Mouse (Mus musculus): ENCODE data around the gene Fam234a.

Gene Fam234a

GRCm38 (mm10) chr17:26243471-26244100 is 456 bp downstream of the Fam234a start:
- CTCF ChIA-PET = interaction anchor here (0.5 to 2.4 kb wide), 22 partner anchors 10 to 519 kb away, joined by 3 to 15 read pairs (median 4); partner anchors contain the start of genes Axin1 (in 1 of the 4), Decr2 (in 1 of the 4), Luc7l (in 1 of the 4) and Stub1 (in 1 of the 4)
- POLR2A ChIA-PET = interaction anchor here (0.6 to 6.4 kb wide), 41 partner anchors 9 to 1829 kb away, joined by 3 to 63 read pairs (median 4); partner anchors contain the start of genes Luc7l (in 4 of the 4), Axin1 (in 2 of the 4), Tmem8 (in 2 of the 4) and Arhgdig (in 1 of the 4)

GRCm38 (mm10) chr17:26240990-26241389 is 3.1 kb downstream of the Fam234a start:
- CTCF ChIA-PET = interaction anchor here in 2 of 4 experiments (0.7 to 1.2 kb wide), 5 partner anchors 11 to 151 kb away, joined by 3 to 7 read pairs (median 3); partner anchors contain the start of genes Decr2 (in 1 of the 2) and Luc7l (in 1 of the 2)

GRCm38 (mm10) chr17:26240120-26240790 is 3.8 kb downstream of the Fam234a start:
- CTCF ChIA-PET = interaction anchor here in 2 of 4 experiments (1.1 to 1.2 kb wide), 2 partner anchors 21 to 150 kb away, joined by 3 read pairs; partner anchors contain the start of gene Decr2 (in 1 of the 2)
- POLR2A ChIA-PET = interaction anchor here in 3 of 4 experiments (0.6 to 6.4 kb wide), 10 partner anchors 9 to 407 kb away, joined by 3 to 63 read pairs (median 4); partner anchors contain the start of genes Luc7l (in 2 of the 3), Mrpl28 (in 1 of the 3) and Stub1 (in 1 of the 3)

More at GRCm38 (mm10) chr17:26240990-26241389, 3.1 kb downstream of the Fam234a start:
- POLR2A ChIA-PET = interaction anchor here in 2 of 4 experiments (1.0 to 6.4 kb wide), 10 partner anchors 10 to 408 kb away, joined by 3 to 63 read pairs (median 4); partner anchors contain the start of genes Luc7l (in 2 of the 2), Mrpl28 (in 1 of the 2) and Stub1 (in 1 of the 2)

- ChIA-PET CTCF (no interaction called here), POLR2A (interaction anchor here in 3 of 4 experiments (0.6 to 6.4 kb wide), 4 partner anchors 11 to 14 kb away, joined by 3 to 63 read pairs (median 6); partner anchors contain the start of gene Luc7l (in 3 of the 3))
Measured at GRCm38 (mm10) chr17:26239551-26239950, 4.5 kb downstream of the Fam234a start.

- CTCF ChIA-PET = interaction anchor here in 2 of 4 experiments (0.7 to 0.8 kb wide), 2 partner anchors 193 to 295 kb away, joined by 3 to 4 read pairs; no protein-coding TSS in a partner anchor
- POLR2A ChIA-PET = interaction anchor here in 2 of 4 experiments (0.7 to 1.2 kb wide), 3 partner anchors 15 to 136 kb away, joined by 3 read pairs; partner anchors contain the start of gene Luc7l (in 1 of the 2)
Measured at GRCm38 (mm10) chr17:26237667-26238066, 6.4 kb downstream of the Fam234a start.

GRCm38 (mm10) chr17:26235077-26235815 is 8.8 kb downstream of the Fam234a start:
- CTCF ChIA-PET = interaction anchor here in 1 of 4 experiments (0.6 kb wide), 1 partner anchor 216 kb away, joined by 3 read pairs; no protein-coding TSS in a partner anchor
- POLR2A ChIA-PET = interaction anchor here in 2 of 4 experiments (0.7 to 2.0 kb wide), 2 partner anchors 17 to 157 kb away, joined by 3 to 6 read pairs; partner anchors contain the start of gene Luc7l (in 1 of the 2)

GRCm38 (mm10) chr17:26234386-26234785 is 9.7 kb downstream of the Fam234a start:
- POLR2A ChIA-PET = no interaction called here
- CTCF ChIA-PET = interaction anchor here in 1 of 4 experiments (0.6 kb wide), 1 partner anchor 217 kb away, joined by 3 read pairs; no protein-coding TSS in a partner anchor

GRCm38 (mm10) chr17:26232863-26233262 is 11.2 kb downstream of the Fam234a start:
- CTCF ChIA-PET = interaction anchor here (0.6 to 1.7 kb wide), 29 partner anchors 9 to 1579 kb away, joined by 3 to 11 read pairs (median 4); partner anchors contain the start of genes Arhgdig (in 2 of the 4), Axin1 (in 1 of the 4), Decr2 (in 1 of the 4) and Fam234a (in 1 of the 4)
- POLR2A ChIA-PET = interaction anchor here in 3 of 4 experiments (0.6 to 2.7 kb wide), 11 partner anchors 11 to 399 kb away, joined by 3 to 22 read pairs (median 4); partner anchors contain the start of genes Fam234a (in 2 of the 3) and Luc7l (in 1 of the 3)

GRCm38 (mm10) chr17:26231156-26231555 is 12.9 kb downstream of the Fam234a start:
- ChIA-PET CTCF (interaction anchor here (0.5 to 1.8 kb wide), 13 partner anchors 9 to 1270 kb away, joined by 3 to 9 read pairs (median 4); partner anchors contain the start of gene Fam234a (in 2 of the 4)), POLR2A (interaction anchor here in 3 of 4 experiments (0.6 to 2.7 kb wide), 25 partner anchors 10 to 399 kb away, joined by 3 to 22 read pairs (median 3); partner anchors contain the start of genes Fam234a (in 2 of the 3), Arhgdig (in 1 of the 3), Axin1 (in 1 of the 3) and Decr2 (in 1 of the 3))

GRCm38 (mm10) chr17:26229776-26230175 is 14.3 kb downstream of the Fam234a start:
- ChIA-PET CTCF (interaction anchor here in 1 of 4 experiments (0.6 kb wide), 1 partner anchor 135 kb away, joined by 4 read pairs; no protein-coding TSS in a partner anchor), POLR2A (interaction anchor here in 3 of 4 experiments (0.7 to 2.3 kb wide), 4 partner anchors 23 to 974 kb away, joined by 3 to 16 read pairs (median 3); partner anchors contain the start of genes Decr2 (in 1 of the 3) and Luc7l (in 1 of the 3))

- POLR2A ChIA-PET = interaction anchor here in 3 of 4 experiments (0.6 to 1.7 kb wide), 13 partner anchors 12 to 175 kb away, joined by 3 to 5 read pairs (median 3); partner anchors contain the start of genes Luc7l (in 2 of the 3), Arhgdig (in 1 of the 3) and Fam234a (in 1 of the 3)
Measured at GRCm38 (mm10) chr17:26225150-26225549, 18.9 kb downstream of the Fam234a start.

GRCm38 (mm10) chr17:26221508-26221907 is 22.5 kb downstream of the Fam234a start:
- CTCF ChIA-PET = interaction anchor here in 3 of 4 experiments (0.6 to 2.3 kb wide), 3 partner anchors 10 to 31 kb away, joined by 3 to 6 read pairs (median 3); partner anchors contain the start of gene Luc7l (in 1 of the 3)
- POLR2A ChIA-PET = interaction anchor here in 2 of 4 experiments (0.6 to 1.8 kb wide), 4 partner anchors 10 to 120 kb away, joined by 3 to 8 read pairs (median 4); partner anchors contain the start of gene Arhgdig (in 1 of the 2)

More at GRCm38 (mm10) chr17:26225150-26225549, 18.9 kb downstream of the Fam234a start:
- CTCF ChIA-PET = interaction anchor here in 1 of 4 experiments (1.1 to 1.3 kb wide), 2 partner anchors 18 to 50 kb away, joined by 4 to 5 read pairs; no protein-coding TSS in a partner anchor

GRCm38 (mm10) chr17:26212681-26213080 is 31.4 kb downstream of the Fam234a start:
- ChIA-PET CTCF (interaction anchor here in 1 of 4 experiments (0.6 to 1.0 kb wide), 2 partner anchors 11 to 38 kb away, joined by 3 read pairs; no protein-coding TSS in a partner anchor), POLR2A (interaction anchor here in 3 of 4 experiments (0.5 to 1.5 kb wide), 7 partner anchors 8 to 33 kb away, joined by 3 to 5 read pairs (median 3); no protein-coding TSS in a partner anchor)

- ChIA-PET CTCF (no interaction called here), POLR2A (interaction anchor here in 3 of 4 experiments (0.5 to 1.4 kb wide), 4 partner anchors 8 to 34 kb away, joined by 3 to 5 read pairs (median 4); no protein-coding TSS in a partner anchor)
Measured at GRCm38 (mm10) chr17:26212241-26212640, 31.8 kb downstream of the Fam234a start.

- POLR2A ChIA-PET = interaction anchor here in 3 of 4 experiments (0.6 to 2.4 kb wide), 17 partner anchors 8 to 1462 kb away, joined by 3 to 10 read pairs (median 4); partner anchors contain the start of gene Luc7l (in 2 of the 3)
Measured at GRCm38 (mm10) chr17:26207686-26208085, 36.4 kb downstream of the Fam234a start, which contains the start of gene Arhgdig. TSS of gene Arhgdig (minus strand) at chr17:26207786.

GRCm38 (mm10) chr17:26206392-26206791 is 37.6 kb downstream of the Fam234a start:
- ChIA-PET POLR2A (interaction anchor here in 3 of 4 experiments (0.7 to 2.4 kb wide), 7 partner anchors 10 to 901 kb away, joined by 3 to 10 read pairs (median 4); partner anchors contain the start of gene Luc7l (in 1 of the 3)), CTCF (interaction anchor here in 1 of 4 experiments (1.6 kb wide), 1 partner anchor 26 kb away, joined by 6 read pairs; no protein-coding TSS in a partner anchor)

More at GRCm38 (mm10) chr17:26207686-26208085, 36.4 kb downstream of the Fam234a start, which contains the start of gene Arhgdig:
- CTCF ChIA-PET = interaction anchor here in 3 of 4 experiments (0.6 to 1.6 kb wide), 5 partner anchors 19 to 511 kb away, joined by 3 to 6 read pairs (median 3); no protein-coding TSS in a partner anchor
